Mouse (Mus musculus): ENCODE data around the gene Idh1. TPM values are rescaled to one million over a fixed set of nuclear protein-coding genes. Genes with fewer than 3 reads are reported as not detected.

Gene Idh1
- polyA plus RNA-seq, 1 experiment from 2014 or later: 436 TPM

GRCm38 (mm10) chr1:65169947-65170346 is 16.4 kb downstream of the Idh1 start:
- no peak for ATAC-seq (ENCODE audit: low FRiP score)
- Histone ChIP-seq H3K27ac (ENCODE audit: low read depth, low read length) (no peak overlapping the region), H3K4me3 (ENCODE audit: low read depth, low read length) (no peak overlapping the region), H3K27me3 (ENCODE audit: control insufficient read depth, insufficient read depth, low read length) (no peaks in the 10 kb centered on the region), H3K9ac (ENCODE audit: low read depth, low read length) (no peak overlapping the region), H3K9me3 (ENCODE audit: control insufficient read depth, low read length) (no peaks in the 10 kb centered on the region), H3K36me3 (ENCODE audit: control insufficient read depth, insufficient read depth, low read length) (peaks cover 14% of the 10 kb centered on the region; the same call in 1 of the 2 replicates), H3K4me2 (replicated peaks; ENCODE audit: low read depth, low read length) (no peak overlapping the region), H3K4me1 (replicated peaks; ENCODE audit: control insufficient read depth, insufficient read depth, low read length) (no peaks in the 10 kb centered on the region)
- no peak for DNase-seq (ENCODE audit: low spot score)
- 93% methylated on average over 5 of the region's 5 CpGs for WGBS

GRCm38 (mm10) chr1:65169536-65169935 is 16.8 kb downstream of the Idh1 start:
- no peak overlapping the region for H3K4me2 ChIP-seq (replicated peaks; ENCODE audit: low read depth, low read length)
- no peaks in the 10 kb centered on the region for H3K27me3 ChIP-seq (ENCODE audit: control insufficient read depth, insufficient read depth, low read length)
- 97% methylated on average over 7 of the region's 7 CpGs for WGBS
- no peak overlapping the region for H3K9ac ChIP-seq (ENCODE audit: low read depth, low read length)
- peaks cover 18% of the 10 kb centered on the region for H3K36me3 ChIP-seq (ENCODE audit: control insufficient read depth, insufficient read depth, low read length)
- H3K27ac ChIP-seq (ENCODE audit: low read depth, low read length): no peak overlapping the region
- no peaks in the 10 kb centered on the region for H3K9me3 ChIP-seq (ENCODE audit: control insufficient read depth, low read length)
- H3K4me3 ChIP-seq (ENCODE audit: low read depth, low read length): no peak overlapping the region
- H3K4me1 ChIP-seq (replicated peaks; ENCODE audit: control insufficient read depth, insufficient read depth, low read length): no peaks in the 10 kb centered on the region
- DNase-seq (ENCODE audit: low spot score) (no peak), ATAC-seq (ENCODE audit: low FRiP score) (no peak)

GRCm38 (mm10) chr1:65167496-65167895 is 18.8 kb downstream of the Idh1 start:
- Histone ChIP-seq H3K4me3 (ENCODE audit: low read depth, low read length) (no peak overlapping the region), H3K36me3 (ENCODE audit: control insufficient read depth, insufficient read depth, low read length) (peaks cover 25% of the 10 kb centered on the region), H3K9ac (ENCODE audit: low read depth, low read length) (no peak overlapping the region), H3K4me2 (replicated peaks; ENCODE audit: low read depth, low read length) (no peak overlapping the region), H3K27me3 (ENCODE audit: control insufficient read depth, insufficient read depth, low read length) (no peaks in the 10 kb centered on the region), H3K9me3 (ENCODE audit: control insufficient read depth, low read length) (no peaks in the 10 kb centered on the region), H3K27ac (ENCODE audit: low read depth, low read length) (no peak overlapping the region), H3K4me1 (replicated peaks; ENCODE audit: control insufficient read depth, insufficient read depth, low read length) (no peaks in the 10 kb centered on the region)
- ATAC-seq (ENCODE audit: low FRiP score) (no peak), DNase-seq (ENCODE audit: low spot score) (no peak)
- 93% methylated on average over 1 of the region's 1 CpGs for WGBS

- ATAC-seq (ENCODE audit: low FRiP score): no peak
- no peaks in the 10 kb centered on the region for H3K9me3 ChIP-seq (ENCODE audit: control insufficient read depth, low read length)
- H3K27me3 ChIP-seq (ENCODE audit: control insufficient read depth, insufficient read depth, low read length): no peaks in the 10 kb centered on the region
- 96% methylated on average over 1 of the region's 1 CpGs for WGBS
- no peak for DNase-seq (ENCODE audit: low spot score)
- no peak overlapping the region for H3K27ac ChIP-seq (ENCODE audit: low read depth, low read length)
- H3K36me3 ChIP-seq (ENCODE audit: control insufficient read depth, insufficient read depth, low read length): peaks cover 42% of the 10 kb centered on the region
- no peak overlapping the region for H3K4me3 ChIP-seq (ENCODE audit: low read depth, low read length)
- no peaks in the 10 kb centered on the region for H3K4me1 ChIP-seq (replicated peaks; ENCODE audit: control insufficient read depth, insufficient read depth, low read length)
- no peak overlapping the region for H3K9ac ChIP-seq (ENCODE audit: low read depth, low read length)
- H3K4me2 ChIP-seq (replicated peaks; ENCODE audit: low read depth, low read length): no peak overlapping the region
These were observed 24.1 kb downstream of the Idh1 start for GRCm38 (mm10) chr1:65162210-65162609.

- WGBS: 90% methylated on average over 5 of the region's 5 CpGs
These were observed 30.2 kb downstream of the Idh1 start for GRCm38 (mm10) chr1:65156111-65156510.

GRCm38 (mm10) chr1:65154814-65155213 is 31.5 kb downstream of the Idh1 start:
- Histone ChIP-seq H3K4me3 (ENCODE audit: low read depth, low read length) (no peak overlapping the region), H3K9me3 (ENCODE audit: control insufficient read depth, low read length) (no peaks in the 10 kb centered on the region), H3K9ac (ENCODE audit: low read depth, low read length) (no peak overlapping the region), H3K36me3 (ENCODE audit: control insufficient read depth, insufficient read depth, low read length) (peaks cover 8% of the 10 kb centered on the region; the same call in 1 of the 2 replicates), H3K27ac (ENCODE audit: low read depth, low read length) (no peak overlapping the region), H3K4me2 (replicated peaks; ENCODE audit: low read depth, low read length) (no peak overlapping the region), H3K27me3 (ENCODE audit: control insufficient read depth, insufficient read depth, low read length) (no peaks in the 10 kb centered on the region), H3K4me1 (replicated peaks; ENCODE audit: control insufficient read depth, insufficient read depth, low read length) (no peaks in the 10 kb centered on the region)
- no peak for ATAC-seq (ENCODE audit: low FRiP score)
- DNase-seq (ENCODE audit: low spot score): no peak

More at GRCm38 (mm10) chr1:65156111-65156510, 30.2 kb downstream of the Idh1 start:
- H3K27me3 ChIP-seq (ENCODE audit: control insufficient read depth, insufficient read depth, low read length): no peaks in the 10 kb centered on the region
- H3K4me3 ChIP-seq (ENCODE audit: low read depth, low read length): no peak overlapping the region
- ATAC-seq (ENCODE audit: low FRiP score) (no peak), DNase-seq (ENCODE audit: low spot score) (no peak)
- H3K9ac ChIP-seq (ENCODE audit: low read depth, low read length): no peak overlapping the region
- H3K9me3 ChIP-seq (ENCODE audit: control insufficient read depth, low read length): no peaks in the 10 kb centered on the region
- H3K36me3 ChIP-seq (ENCODE audit: control insufficient read depth, insufficient read depth, low read length): peaks cover 14% of the 10 kb centered on the region
- no peaks in the 10 kb centered on the region for H3K4me1 ChIP-seq (replicated peaks; ENCODE audit: control insufficient read depth, insufficient read depth, low read length)
- no peak overlapping the region for H3K4me2 ChIP-seq (replicated peaks; ENCODE audit: low read depth, low read length)
- no peak overlapping the region for H3K27ac ChIP-seq (ENCODE audit: low read depth, low read length)

- Histone ChIP-seq H3K4me3 (ENCODE audit: low read depth, low read length) (no peak overlapping the region), H3K4me2 (replicated peaks; ENCODE audit: low read depth, low read length) (no peak overlapping the region), H3K9ac (ENCODE audit: low read depth, low read length) (no peak overlapping the region), H3K27ac (ENCODE audit: low read depth, low read length) (no peak overlapping the region), H3K9me3 (ENCODE audit: control insufficient read depth, low read length) (no peaks in the 10 kb centered on the region), H3K27me3 (ENCODE audit: control insufficient read depth, insufficient read depth, low read length) (no peaks in the 10 kb centered on the region), H3K36me3 (ENCODE audit: control insufficient read depth, insufficient read depth, low read length) (no peaks in the 10 kb centered on the region), H3K4me1 (replicated peaks; ENCODE audit: control insufficient read depth, insufficient read depth, low read length) (no peaks in the 10 kb centered on the region)
- ATAC-seq (ENCODE audit: low FRiP score) (no peak), DNase-seq (ENCODE audit: low spot score) (no peak)
- 78% methylated on average over 3 of the region's 3 CpGs for WGBS
These were observed 38.3 kb downstream of the Idh1 start for GRCm38 (mm10) chr1:65147971-65148370.

- no peaks in the 10 kb centered on the region for H3K36me3 ChIP-seq (ENCODE audit: control insufficient read depth, insufficient read depth, low read length)
- ATAC-seq (ENCODE audit: low FRiP score) (no peak), DNase-seq (ENCODE audit: low spot score) (no peak)
- no peaks in the 10 kb centered on the region for H3K4me1 ChIP-seq (replicated peaks; ENCODE audit: control insufficient read depth, insufficient read depth, low read length)
- H3K27me3 ChIP-seq (ENCODE audit: control insufficient read depth, insufficient read depth, low read length): no peaks in the 10 kb centered on the region
- WGBS: 95% methylated on average over 5 of the region's 5 CpGs
- no peaks in the 10 kb centered on the region for H3K9me3 ChIP-seq (ENCODE audit: control insufficient read depth, low read length)
- no peak overlapping the region for H3K27ac ChIP-seq (ENCODE audit: low read depth, low read length)
- no peak overlapping the region for H3K4me2 ChIP-seq (replicated peaks; ENCODE audit: low read depth, low read length)
- no peak overlapping the region for H3K4me3 ChIP-seq (ENCODE audit: low read depth, low read length)
- H3K9ac ChIP-seq (ENCODE audit: low read depth, low read length): no peak overlapping the region
These were observed 39.0 kb downstream of the Idh1 start for GRCm38 (mm10) chr1:65147326-65147725.

GRCm38 (mm10) chr1:65146601-65147000 is 39.7 kb downstream of the Idh1 start:
- no peak overlapping the region for H3K4me3 ChIP-seq (ENCODE audit: low read depth, low read length)
- H3K36me3 ChIP-seq (ENCODE audit: control insufficient read depth, insufficient read depth, low read length): no peaks in the 10 kb centered on the region
- 70% methylated on average over 2 of the region's 2 CpGs for WGBS
- no peak overlapping the region for H3K9ac ChIP-seq (ENCODE audit: low read depth, low read length)
- H3K4me2 ChIP-seq (replicated peaks; ENCODE audit: low read depth, low read length): no peak overlapping the region
- H3K27me3 ChIP-seq (ENCODE audit: control insufficient read depth, insufficient read depth, low read length): no peaks in the 10 kb centered on the region
- ATAC-seq (ENCODE audit: low FRiP score) (no peak), DNase-seq (ENCODE audit: low spot score) (no peak)
- H3K4me1 ChIP-seq (replicated peaks; ENCODE audit: control insufficient read depth, insufficient read depth, low read length): no peaks in the 10 kb centered on the region
- H3K9me3 ChIP-seq (ENCODE audit: control insufficient read depth, low read length): no peaks in the 10 kb centered on the region
- H3K27ac ChIP-seq (ENCODE audit: low read depth, low read length): no peak overlapping the region
